ENCODE assay signal across 22 mouse cellular contexts in genomic region chr6:44900249-44900648, GRCm38 (mm10).
DNase-seq lines count a peak whose midpoint lies in the region; ATAC-seq and TF ChIP-seq lines count a peak whose summit lies in the region.
"Had no signal": no experiment of that assay in that cellular context is flagged by ENCODE, and none has a peak within 500 bp of the region (broad histone marks: within the 10 kb centered on the region; RNA-seq: fewer than 3 reads in every experiment).

No protein-coding gene starts in this region.

- no peaks in the 10 kb centered on the region for H3K27me3 ChIP-seq in midbrain, postnatal 0 days (ENCODE audit: insufficient read depth, low read length)
- no peaks in the 10 kb centered on the region for H3K27me3 ChIP-seq in midbrain, embryonic 16.5 days (ENCODE audit: control insufficient read depth, insufficient read depth, low read depth, low read length)
- no peaks in the 10 kb centered on the region for H3K27me3 ChIP-seq in neural tube, embryonic 13.5 days
- H3K27me3 ChIP-seq in neural tube, embryonic 14.5 days (ENCODE audit: control insufficient read depth, insufficient read depth, low read length) = no peaks in the 10 kb centered on the region
- no peaks in the 10 kb centered on the region for H3K27me3 ChIP-seq in neural tube, embryonic 15.5 days (replicated peaks)
- H3K27me3 ChIP-seq: CH12.LX, Patski had no signal

- H3K4me2 ChIP-seq in midbrain, postnatal 0 days (ENCODE audit: low read depth, low read length, poor library complexity, severe bottlenecking) = no peak overlapping the region
- no peak overlapping the region for H3K4me2 ChIP-seq in midbrain, embryonic 16.5 days (ENCODE audit: low read length)
- no peak overlapping the region for H3K4me2 ChIP-seq in neural tube, embryonic 13.5 days
- H3K4me2 ChIP-seq in neural tube, embryonic 14.5 days (ENCODE audit: low read depth, low read length) = no peak overlapping the region
- H3K4me2 ChIP-seq in neural tube, embryonic 15.5 days = no peak overlapping the region

- no peak for ATAC-seq in midbrain, postnatal 0 days (ENCODE audit: low FRiP score)
- ATAC-seq in midbrain, embryonic 16.5 days = no peak
- peak; percentile 47; the same call in 1 of the 2 replicates for ATAC-seq in neural tube, embryonic 13.5 days (ENCODE audit: low read depth)
- peak; percentile 58; the same call in 1 of the 2 replicates for ATAC-seq in neural tube, embryonic 14.5 days (ENCODE audit: low read depth)
- ATAC-seq in neural tube, embryonic 15.5 days (ENCODE audit: low FRiP score) = peak; percentile 53; the same call in 1 of the 2 replicates
- ATAC-seq: activated CD4-positive, CD25-positive, alpha-beta regulatory T cell, adult 4 months; CD4-positive, CD25-positive, alpha-beta regulatory T cell, adult 4 months; Patski had no signal

- H3K9me3 ChIP-seq in midbrain, postnatal 0 days (ENCODE audit: low read length) = no peaks in the 10 kb centered on the region
- H3K9me3 ChIP-seq in midbrain, embryonic 16.5 days (replicated peaks; ENCODE audit: control insufficient read depth, low read length, poor library complexity, severe bottlenecking) = no peaks in the 10 kb centered on the region; the same call in 1 of the 2 replicates
- H3K9me3 ChIP-seq in neural tube, embryonic 13.5 days = peaks cover 3% of the 10 kb centered on the region; the same call in 1 of the 2 replicates
- H3K9me3 ChIP-seq in neural tube, embryonic 14.5 days (ENCODE audit: control insufficient read depth, low read length) = no peaks in the 10 kb centered on the region
- H3K9me3 ChIP-seq in neural tube, embryonic 15.5 days (replicated peaks) = no peaks in the 10 kb centered on the region
- H3K9me3 ChIP-seq: G1E had no signal

- peak; percentile 5 for DNase-seq in midbrain, postnatal 0 days (ENCODE audit: low spot score)
- DNase-seq in neural tube, embryonic 10.5 days (ENCODE audit: extremely low spot score, low spot score) = no peak
- no peak for DNase-seq in embryo, embryonic 10 days (ENCODE audit: low spot score)
- DNase-seq in frontal cortex, postnatal 14 days (ENCODE audit: low spot score in 2 of 2) = no peak
- DNase-seq: adrenal gland, adult 2 months; adrenal gland, adult 8-10 months; adrenal gland, postnatal 10 days; adrenal gland, postnatal 14 days; adrenal gland, postnatal 25 days; adrenal gland, postnatal 36 days; B cell, adult 2 months; cerebellum, adult 11 months; cerebellum, adult 11-12 months had no signal

- no peak overlapping the region for H3K4me3 ChIP-seq in midbrain, postnatal 0 days (ENCODE audit: low read depth, low read length)
- no peak overlapping the region for H3K4me3 ChIP-seq in midbrain, embryonic 16.5 days (ENCODE audit: low read depth, low read length)
- H3K4me3 ChIP-seq in neural tube, embryonic 13.5 days = no peak overlapping the region
- H3K4me3 ChIP-seq in neural tube, embryonic 14.5 days (ENCODE audit: low read depth, low read length) = no peak overlapping the region
- no peak overlapping the region for H3K4me3 ChIP-seq in neural tube, embryonic 15.5 days (replicated peaks)

- no peak for TF ChIP-seq CTCF in midbrain, postnatal 0 days (IDR thresholded peaks at IDR 0.05)

- no peak overlapping the region for H3K27ac ChIP-seq in midbrain, postnatal 0 days (ENCODE audit: low read depth, low read length)
- no peak overlapping the region for H3K27ac ChIP-seq in midbrain, embryonic 16.5 days (ENCODE audit: low read length)
- H3K27ac ChIP-seq in neural tube, embryonic 13.5 days (replicated peaks) = no peak overlapping the region
- H3K27ac ChIP-seq in neural tube, embryonic 14.5 days (ENCODE audit: low read depth, low read length) = no peak overlapping the region
- no peak overlapping the region for H3K27ac ChIP-seq in neural tube, embryonic 15.5 days (replicated peaks)

- H3K36me3 ChIP-seq in midbrain, postnatal 0 days (ENCODE audit: insufficient read depth, low read length) = no peaks in the 10 kb centered on the region
- H3K36me3 ChIP-seq in midbrain, embryonic 16.5 days (ENCODE audit: control insufficient read depth, insufficient read depth, low read length) = no peaks in the 10 kb centered on the region
- H3K36me3 ChIP-seq in neural tube, embryonic 13.5 days = no peaks in the 10 kb centered on the region
- H3K36me3 ChIP-seq in neural tube, embryonic 14.5 days (ENCODE audit: control insufficient read depth, insufficient read depth, low read length) = no peaks in the 10 kb centered on the region
- no peaks in the 10 kb centered on the region for H3K36me3 ChIP-seq in neural tube, embryonic 15.5 days
- H3K36me3 ChIP-seq: G1E had no signal

- 80% methylated on average over 2 of the region's 2 CpGs for WGBS in midbrain, postnatal 0 days
- WGBS in midbrain, embryonic 16.5 days = 69% methylated on average over 2 of the region's 2 CpGs
- WGBS in neural tube, embryonic 13.5 days = 50% methylated on average over 2 of the region's 2 CpGs
- WGBS in neural tube, embryonic 14.5 days = 57% methylated on average over 2 of the region's 2 CpGs
- 51% methylated on average over 2 of the region's 2 CpGs for WGBS in neural tube, embryonic 15.5 days

- H3K4me1 ChIP-seq in midbrain, postnatal 0 days (ENCODE audit: insufficient read depth, low read length) = no peaks in the 10 kb centered on the region
- H3K4me1 ChIP-seq in midbrain, embryonic 16.5 days (ENCODE audit: control insufficient read depth, insufficient read depth, low read length) = no peaks in the 10 kb centered on the region
- no peaks in the 10 kb centered on the region for H3K4me1 ChIP-seq in neural tube, embryonic 13.5 days (replicated peaks)
- H3K4me1 ChIP-seq in neural tube, embryonic 14.5 days (ENCODE audit: control insufficient read depth, insufficient read depth, low read length) = no peaks in the 10 kb centered on the region
- no peaks in the 10 kb centered on the region for H3K4me1 ChIP-seq in neural tube, embryonic 15.5 days

- no peak overlapping the region for H3K9ac ChIP-seq in midbrain, postnatal 0 days (replicated peaks; ENCODE audit: low read length, poor library complexity, severe bottlenecking)
- no peak overlapping the region for H3K9ac ChIP-seq in midbrain, embryonic 16.5 days (ENCODE audit: low read depth, low read length)
- no peak overlapping the region for H3K9ac ChIP-seq in neural tube, embryonic 13.5 days
- H3K9ac ChIP-seq in neural tube, embryonic 14.5 days (replicated peaks; ENCODE audit: low read depth, low read length) = no peak overlapping the region
- H3K9ac ChIP-seq in neural tube, embryonic 15.5 days (replicated peaks) = no peak overlapping the region

Comparison
In these comparisons a context has a peak if more than half of its experiments do, and no peak if none do; other contexts are left out.
1. ATAC-seq: peak in neural tube, embryonic 13.5 days (single experiment), neural tube, embryonic 14.5 days (single experiment) and neural tube, embryonic 15.5 days (single experiment); none in midbrain, postnatal 0 days (single experiment) and midbrain, embryonic 16.5 days (single experiment).